9 mouse cellular contexts compared by ENCODE assay signal in the genomic region with DNA sequence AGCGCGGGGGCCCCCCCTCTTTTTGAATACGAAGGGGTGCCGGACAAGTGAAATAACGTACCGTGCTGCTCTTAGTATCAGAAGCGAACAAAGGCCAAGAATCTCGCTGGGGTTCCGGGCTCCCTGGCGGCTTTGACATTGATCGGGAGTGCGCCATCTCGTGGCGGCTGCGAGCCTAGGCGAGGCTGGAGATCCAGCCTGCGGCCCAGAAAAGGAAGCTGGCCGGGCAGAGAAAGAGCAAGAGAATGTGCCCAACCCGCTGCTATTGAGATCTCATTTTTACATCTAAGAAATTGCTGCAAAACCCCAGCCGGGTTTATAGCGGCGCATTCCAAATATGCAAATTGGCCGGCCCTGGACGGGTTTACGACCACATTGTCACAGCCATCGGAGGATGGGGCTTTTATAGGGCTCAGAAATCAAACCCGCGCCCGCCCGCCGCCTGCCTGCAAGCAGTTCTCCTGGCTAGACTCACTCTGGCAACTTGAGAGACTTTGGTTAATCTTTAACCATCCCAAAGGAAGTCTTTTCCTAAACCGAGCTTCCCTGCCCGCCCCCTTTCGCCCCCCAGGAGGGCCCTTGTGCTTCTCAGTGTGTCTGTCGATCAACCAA. TPM values are rescaled to one million over a fixed set of nuclear protein-coding genes. Genes with fewer than 3 reads are reported as not detected.
A peak's percentile ranks its signal among the peaks of the same experiment; 100 is the strongest.
DNase-seq lines count a peak whose midpoint lies in the region; ATAC-seq and TF ChIP-seq lines count a peak whose summit lies in the region.
"Had no signal": no experiment of that assay in that cellular context is flagged by ENCODE, and none has a peak within 500 bp of the region (broad histone marks: within the 10 kb centered on the region; RNA-seq: fewer than 3 reads in every experiment).

A gene (minus strand): TSS at position 466 of the 612 bp plus-strand sequence.

- H3K9ac ChIP-seq in forebrain, embryonic 16.5 days (replicated peaks; ENCODE audit: low read depth, low read length): no peak within 1 kb of the TSS
- H3K9ac ChIP-seq in hindbrain, embryonic 16.5 days (ENCODE audit: low read depth, low read length): no peak within 1 kb of the TSS
- no peak within 1 kb of the TSS for H3K9ac ChIP-seq in liver, embryonic 12.5 days

- H3K4me2 ChIP-seq in forebrain, embryonic 16.5 days (ENCODE audit: low read length): no peak within 1 kb of the TSS
- H3K4me2 ChIP-seq in hindbrain, embryonic 16.5 days (ENCODE audit: low read length): 0 out of 2 replicates have a peak within 1 kb of the TSS, but pooled peaks have one; percentile 6
- peak within 1 kb of the TSS; percentile 16; the same call in 1 of the 2 replicates for H3K4me2 ChIP-seq in liver, embryonic 12.5 days

- H3K4me3 ChIP-seq in forebrain, embryonic 10.5 days: peak within 1 kb of the TSS; percentile 24; the same call in 1 of the 2 replicates
- H3K4me3 ChIP-seq in forebrain, embryonic 16.5 days (replicated peaks; ENCODE audit: low read length): no peak within 1 kb of the TSS
- no peak within 1 kb of the TSS for H3K4me3 ChIP-seq in bone marrow, adult 2 months (replicated peaks; ENCODE audit: control insufficient read depth, low read depth, low read length)
- no peak within 1 kb of the TSS; the same call in 1 of the 2 replicates for H3K4me3 ChIP-seq in hindbrain, embryonic 16.5 days (ENCODE audit: low read length)
- no peak within 1 kb of the TSS for H3K4me3 ChIP-seq in liver, embryonic 12.5 days

- WGBS in forebrain, embryonic 10.5 days: 1% methylated on average over 35 of the region's 35 CpGs
- 2% methylated on average over 35 of the region's 35 CpGs for WGBS in forebrain, embryonic 16.5 days
- 10% methylated on average over 35 of the region's 35 CpGs for WGBS in bone marrow, adult 2 months
- 1% methylated on average over 35 of the region's 35 CpGs for WGBS in hindbrain, embryonic 16.5 days
- WGBS in liver, embryonic 12.5 days (ENCODE audit: insufficient replicate concordance): 2% methylated on average over 35 of the region's 35 CpGs

- intact Hi-C loops in gastrocnemius, postnatal 14 days (cut with DNase I; ENCODE audit: low total_unique reads): no loop called here

- H3K36me3 ChIP-seq in forebrain, embryonic 10.5 days (replicated peaks): no peaks in the 10 kb centered on the region
- H3K36me3 ChIP-seq in forebrain, embryonic 16.5 days (ENCODE audit: control insufficient read depth, insufficient read depth): no peaks in the 10 kb centered on the region
- H3K36me3 ChIP-seq in hindbrain, embryonic 16.5 days (ENCODE audit: control insufficient read depth, insufficient read depth, low read length): no peaks in the 10 kb centered on the region
- no peaks in the 10 kb centered on the region for H3K36me3 ChIP-seq in liver, embryonic 12.5 days

- peaks cover 100% of the 10 kb centered on the region for H3K27me3 ChIP-seq in forebrain, embryonic 10.5 days (ENCODE audit: poor library complexity, severe bottlenecking)
- peaks cover 89% of the 10 kb centered on the region for H3K27me3 ChIP-seq in forebrain, embryonic 16.5 days (replicated peaks; ENCODE audit: control insufficient read depth, insufficient read depth, low read length)
- H3K27me3 ChIP-seq in hindbrain, embryonic 16.5 days (replicated peaks; ENCODE audit: control insufficient read depth, insufficient read depth, low read length): peaks cover 85% of the 10 kb centered on the region
- H3K27me3 ChIP-seq in liver, embryonic 12.5 days (replicated peaks): peaks cover 99% of the 10 kb centered on the region

- no peak for TF ChIP-seq POLR2A in bone marrow, adult 2 months (IDR thresholded peaks at IDR 0.05; ENCODE audit: borderline replicate concordance, control insufficient read depth, low read depth, low read length)

- H3K4me1 ChIP-seq in forebrain, embryonic 10.5 days: peaks cover 15% of the 10 kb centered on the region
- no peaks in the 10 kb centered on the region for H3K4me1 ChIP-seq in forebrain, embryonic 16.5 days (replicated peaks; ENCODE audit: control insufficient read depth, insufficient read depth, low read length)
- H3K4me1 ChIP-seq in bone marrow, adult 2 months (ENCODE audit: control insufficient read depth, insufficient read depth, low read length): no peaks in the 10 kb centered on the region
- H3K4me1 ChIP-seq in hindbrain, embryonic 16.5 days (ENCODE audit: control insufficient read depth, insufficient read depth, low read depth, low read length): peaks cover 4% of the 10 kb centered on the region; the same call in 1 of the 2 replicates
- peaks cover 7% of the 10 kb centered on the region; the same call in 1 of the 2 replicates for H3K4me1 ChIP-seq in liver, embryonic 12.5 days

- H3K27ac ChIP-seq in forebrain, embryonic 10.5 days: no peak within 1 kb of the TSS
- no peak within 1 kb of the TSS for H3K27ac ChIP-seq in forebrain, embryonic 16.5 days (ENCODE audit: low read length)
- no peak within 1 kb of the TSS; the same call in 1 of the 2 replicates for H3K27ac ChIP-seq in bone marrow, adult 2 months (ENCODE audit: control insufficient read depth, insufficient read depth, low read depth, low read length, poor library complexity)
- H3K27ac ChIP-seq in hindbrain, embryonic 16.5 days (ENCODE audit: low read depth, low read length): no peak within 1 kb of the TSS
- no peak within 1 kb of the TSS for H3K27ac ChIP-seq in liver, embryonic 12.5 days

- TF ChIP-seq CTCF in bone marrow, adult 2 months (IDR thresholded peaks at IDR 0.05; ENCODE audit: control insufficient read depth, insufficient read depth, low read length): peak; percentile 77

- DNase-seq in forebrain, embryonic 10.5 days (ENCODE audit: extremely low spot score, low spot score): peak; percentile 85
- DNase-seq in gastrocnemius, postnatal 14 days: peak; percentile 93
- DNase-seq in neural tube, embryonic 10.5 days (ENCODE audit: extremely low spot score, low spot score): peak; percentile 95
- DNase-seq in thymus, postnatal 36 days: peak; percentile 75 to 78

- H3K9me3 ChIP-seq in forebrain, embryonic 10.5 days: no peaks in the 10 kb centered on the region
- no peaks in the 10 kb centered on the region for H3K9me3 ChIP-seq in forebrain, embryonic 16.5 days (ENCODE audit: control insufficient read depth, low read length)
- peaks cover 2% of the 10 kb centered on the region; the same call in 1 of the 2 replicates for H3K9me3 ChIP-seq in hindbrain, embryonic 16.5 days (ENCODE audit: control insufficient read depth, low read length)
- H3K9me3 ChIP-seq in liver, embryonic 12.5 days (replicated peaks): no peaks in the 10 kb centered on the region

- ATAC-seq in forebrain, embryonic 16.5 days: no peak
- ATAC-seq in hindbrain, embryonic 16.5 days: no peak
- ATAC-seq in liver, embryonic 12.5 days: no peak

RNA-seq across cellular contexts. Expression of the gene that starts here (rescaled TPM):
- not detected in 2 replicates for polyA plus RNA-seq in forebrain, embryonic 10.5 days (2016; fragmentation: Nextera tagmentation; extraction: Ambion mirVana)
- polyA plus RNA-seq in forebrain, embryonic 16.5 days (2015; fragmentation: Nextera tagmentation; extraction: Ambion mirVana): 0.29 TPM in 1 of 2 replicates, not detected in the other
- 0.93 and 1.6 TPM in 2 replicates for polyA plus RNA-seq in bone marrow, adult 2 months (2011; ENCODE audit: insufficient read depth, insufficient read length, low replicate concordance, missing spikeins)
- 10 to 100 TPM; 16.3 to 22.7 TPM for total RNA-seq in gastrocnemius, postnatal 14 days (2021)
- 0.70 TPM in 1 of 2 replicates, not detected in the other for polyA plus RNA-seq in hindbrain, embryonic 16.5 days (2015; fragmentation: Nextera tagmentation; extraction: Ambion mirVana)
- 0.44 and 0.61 TPM in 2 replicates for polyA plus RNA-seq in liver, embryonic 12.5 days (2016; fragmentation: Nextera tagmentation; extraction: Ambion mirVana)
- total RNA-seq: left cerebral cortex, postnatal 10 days had no signal

Comparison
In these comparisons a context has a peak if more than half of its experiments do, and no peak if none do; other contexts are left out.
1. Peak in DNase-seq and H3K4me3 ChIP-seq in forebrain, embryonic 10.5 days; RNA of the gene not detected or under 1 TPM.